Mouse (Mus musculus) kidney, postnatal 25 days (tissue): ENCODE results near the gene Nog.

Experiments
- DNase-seq, 2 experiments: peaks; one replicate each; pipeline ENCODE4 v3.0.0; 2021; ENCODE audit warnings: mixed read lengths in 2 of 2

Gene Nog

DNA sequence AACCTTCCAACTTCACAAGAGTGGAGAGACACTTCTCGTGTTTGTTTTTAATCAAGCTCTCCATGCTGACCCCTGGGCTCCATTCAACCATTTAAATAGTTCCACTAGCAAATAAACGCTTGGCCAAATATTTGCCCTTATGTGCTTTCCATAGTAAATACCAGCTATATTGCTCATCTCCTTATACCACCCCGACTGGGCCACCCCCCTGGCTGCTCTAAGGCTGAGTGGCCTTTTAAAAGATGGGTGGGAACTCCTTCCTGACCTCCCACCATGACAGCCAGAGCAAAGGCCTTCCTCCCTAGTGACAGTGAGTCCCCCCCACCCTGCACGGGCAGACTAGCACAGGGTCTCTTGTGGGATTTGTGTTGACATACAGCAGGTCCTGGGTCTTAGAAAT is 37.1 kb downstream of the Nog start:
- DNase-seq, result no peak

- no peak for DNase-seq
Observed at GRCm38 (mm10) chr11:89259338-89259915, 42.7 kb downstream of the Nog start.

- DNase-seq, result no peak
Observed at GRCm38 (mm10) chr11:89257893-89258292, 44.2 kb downstream of the Nog start.

DNA sequence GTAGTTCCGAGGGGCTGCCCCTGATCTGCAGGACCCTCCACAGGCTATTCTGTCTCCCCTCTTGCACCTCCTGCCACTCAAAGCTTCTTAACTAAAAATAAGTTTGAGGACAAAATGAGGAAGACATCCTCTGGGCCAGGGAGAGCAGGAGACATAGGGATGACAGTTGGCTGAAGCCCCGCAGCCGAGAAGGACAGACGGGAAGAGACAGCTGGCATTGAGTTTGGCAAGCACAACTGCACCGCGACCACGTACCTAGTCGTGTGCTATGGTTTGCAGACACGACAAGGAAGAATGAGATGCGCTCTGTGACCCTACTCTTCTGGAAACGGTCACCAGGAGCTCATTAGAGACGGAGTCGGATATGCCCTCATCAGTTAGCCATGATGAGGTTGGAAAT is 48.2 kb downstream of the Nog start:
- DNase-seq, result no peak
